Mouse (Mus musculus): Measurements from ENCODE around the gene Fcrls.

Gene Fcrls

DNA sequence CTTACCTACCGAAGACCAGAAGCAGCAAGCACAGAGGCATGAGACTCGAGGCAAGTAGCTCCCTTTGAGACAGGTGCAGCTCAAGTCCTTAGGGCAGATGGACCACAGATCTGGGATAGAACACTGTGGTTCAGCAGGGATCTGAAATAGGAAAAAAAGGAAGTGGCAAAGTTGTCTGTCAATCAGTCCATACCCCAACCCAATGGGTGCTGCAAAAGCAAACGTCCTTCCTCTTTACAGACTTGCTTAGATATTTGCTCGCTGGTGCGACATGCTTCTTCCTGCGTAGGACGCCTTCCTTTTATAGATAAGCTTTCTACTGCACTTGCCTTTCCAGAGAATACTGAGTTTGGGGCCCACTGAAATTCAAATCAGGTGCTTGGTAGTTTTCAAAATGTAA, at the start of gene Fcrls:
Fcrls (minus strand) TSS at position 303 of the 400 bp plus-strand sequence.
- DNase-seq (ENCODE audit: inconsistent ontology term): no peak

DNA sequence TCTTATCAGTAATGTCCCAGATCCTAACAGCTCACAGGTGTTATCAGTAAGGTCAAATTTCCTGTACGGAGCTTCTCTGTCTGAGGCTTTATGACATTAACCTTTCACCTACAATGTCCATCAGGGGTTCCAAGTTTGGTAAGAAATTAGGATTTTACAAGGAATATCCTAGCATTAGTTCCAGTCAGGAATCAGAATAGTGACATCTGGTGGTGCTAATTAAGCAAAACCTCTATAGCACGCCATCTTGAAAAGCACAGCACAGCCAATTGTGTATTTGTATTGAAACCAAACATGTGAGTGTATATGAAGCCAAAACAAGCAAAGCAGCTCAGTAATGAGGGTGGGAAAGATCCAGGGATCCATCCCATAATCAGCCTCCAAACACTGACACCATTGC, 46.4 kb upstream of the Fcrls start:
- no peak for DNase-seq (ENCODE audit: inconsistent ontology term)

DNA sequence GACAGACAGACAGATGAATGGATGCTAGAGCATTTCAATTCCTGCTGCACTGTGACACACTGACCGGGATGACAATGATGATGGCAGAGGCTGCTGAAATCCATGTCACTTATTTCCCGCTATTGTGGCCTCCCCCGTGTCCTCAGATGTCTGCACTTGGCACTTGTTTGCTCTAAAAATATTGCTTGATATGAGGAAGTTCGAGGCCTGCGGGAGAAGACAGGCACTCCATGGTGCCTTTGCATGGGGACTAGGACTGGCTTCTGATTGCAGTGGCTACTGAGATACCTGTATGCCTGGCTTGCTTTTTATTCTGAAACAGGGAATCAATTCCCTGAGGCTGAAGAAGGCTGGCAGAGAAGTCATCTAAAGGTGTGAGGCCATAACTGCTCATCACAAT, 36.4 kb upstream of the Fcrls start:
- no peak for DNase-seq (ENCODE audit: inconsistent ontology term)

DNA sequence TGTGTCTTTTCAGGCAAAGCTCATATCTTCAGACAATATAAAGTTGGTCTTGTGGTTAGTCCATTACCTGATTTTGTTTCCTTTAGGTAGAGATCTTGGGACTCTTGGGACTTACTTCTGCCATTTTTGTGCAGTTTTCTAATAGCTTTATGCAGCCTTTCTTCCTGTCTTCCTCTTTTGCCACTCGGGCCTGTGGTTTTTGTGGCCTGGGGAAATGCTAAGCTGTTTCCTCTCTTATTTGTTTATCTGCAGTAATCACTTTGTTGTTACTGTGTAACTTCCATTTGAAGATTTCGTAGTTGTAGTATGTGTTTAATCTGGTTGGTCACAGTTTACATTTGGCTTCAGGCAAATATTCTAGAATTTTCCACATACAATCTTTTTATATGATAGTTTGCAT, 10.8 kb upstream of the Fcrls start:
- no peak for DNase-seq (ENCODE audit: inconsistent ontology term)

DNA sequence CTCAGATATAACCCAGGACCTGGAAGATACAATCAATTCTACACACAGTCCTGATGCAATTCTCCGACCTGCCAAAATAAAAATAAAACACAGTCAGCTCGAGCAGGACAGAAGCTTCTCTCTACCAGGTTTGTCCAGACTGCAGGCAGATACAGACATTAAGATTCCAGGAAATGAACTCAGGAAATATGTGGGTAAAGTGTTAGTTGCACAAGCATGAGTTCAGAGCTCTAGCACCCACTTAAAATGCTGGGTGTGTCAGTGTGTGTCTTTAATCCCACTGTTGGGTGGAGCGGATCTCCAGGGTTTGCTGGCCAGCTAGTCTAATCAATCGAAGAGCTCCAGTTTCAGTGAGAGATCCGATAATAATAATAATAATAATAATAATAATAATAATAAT, 3.0 kb upstream of the Fcrls start:
- DNase-seq (ENCODE audit: inconsistent ontology term): no peak

DNA sequence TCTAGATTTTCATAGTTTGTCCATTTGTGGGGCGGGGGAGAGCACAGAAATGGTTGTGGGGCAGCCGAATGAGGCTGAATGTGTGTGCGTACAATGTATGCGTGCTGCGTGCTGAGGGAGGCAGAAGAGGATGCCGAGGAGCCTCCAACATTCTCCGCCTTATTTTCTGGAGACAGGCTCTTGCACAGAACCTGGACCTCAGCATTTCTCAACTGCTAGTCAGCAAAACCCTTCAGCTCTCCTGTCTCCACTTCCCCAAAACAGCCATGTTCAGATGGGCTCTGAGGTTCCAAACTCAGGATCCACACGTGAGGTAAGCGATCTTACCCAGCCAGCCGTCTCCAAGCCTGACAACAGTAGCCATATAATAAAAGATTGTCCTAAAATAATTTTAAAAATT, 8.3 kb downstream of the Fcrls start:
- DNase-seq (ENCODE audit: inconsistent ontology term): no peak

DNA sequence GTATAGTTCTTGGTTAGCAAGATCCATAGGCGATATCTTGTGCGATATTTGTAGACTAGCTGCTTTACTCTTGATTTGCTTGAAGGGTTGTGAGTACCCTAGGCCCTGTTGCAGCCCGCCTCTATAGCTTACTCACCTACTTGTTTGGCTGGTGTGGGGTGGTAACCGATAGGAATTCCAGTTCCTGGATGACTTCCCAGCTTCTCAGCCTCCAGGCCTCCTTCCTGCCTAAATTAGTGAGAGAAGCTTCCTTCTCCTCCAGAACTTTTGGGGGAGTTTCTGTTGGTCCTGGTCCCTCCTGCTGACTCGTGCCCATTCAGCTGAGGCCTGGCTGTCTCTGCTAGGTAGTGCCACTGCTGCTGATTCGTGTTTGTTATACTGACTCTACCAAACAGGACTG, 14.0 kb downstream of the Fcrls start:
- no peak for DNase-seq (ENCODE audit: inconsistent ontology term)

DNA sequence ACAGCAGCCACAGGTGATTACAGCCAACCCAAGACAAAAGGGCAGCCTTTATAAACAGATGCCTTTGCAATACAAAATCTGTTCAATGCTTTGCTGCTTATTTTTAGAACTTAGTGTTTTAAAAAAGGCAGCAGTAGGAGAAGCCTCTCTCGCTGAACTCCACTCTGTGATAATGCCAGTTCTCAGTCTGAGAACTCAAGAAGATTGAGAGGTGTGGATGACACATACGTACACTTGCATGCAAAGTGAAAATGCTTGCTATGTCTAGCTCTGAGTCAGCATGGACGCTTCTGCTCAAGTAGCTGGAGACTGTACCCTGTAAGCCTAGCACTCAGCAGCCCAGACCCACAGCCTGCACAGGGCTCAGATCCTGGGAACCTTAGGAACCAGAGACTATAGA, 16.2 kb downstream of the Fcrls start:
- DNase-seq (ENCODE audit: inconsistent ontology term): peak; percentile 4

DNA sequence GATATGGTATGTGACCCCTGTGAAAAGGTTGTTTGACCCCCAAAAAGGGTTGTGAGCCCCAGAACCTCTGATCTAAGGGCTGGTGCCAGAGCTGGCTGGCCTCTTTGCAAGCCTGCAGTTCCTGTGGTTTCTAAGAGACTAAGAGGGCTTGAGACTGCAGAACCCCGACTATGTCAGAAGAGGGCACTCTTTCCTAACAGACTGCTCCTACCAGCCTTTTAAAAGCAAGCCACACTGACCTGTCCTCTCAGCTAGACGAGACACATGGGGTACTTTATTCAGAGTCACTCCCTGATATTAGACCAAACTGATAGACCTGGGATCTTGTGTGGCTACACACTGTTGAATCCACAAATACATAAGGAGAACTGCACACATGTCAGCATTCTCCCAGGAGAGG, 19.9 kb downstream of the Fcrls start:
- peak; percentile 83 for DNase-seq (ENCODE audit: inconsistent ontology term)

DNA sequence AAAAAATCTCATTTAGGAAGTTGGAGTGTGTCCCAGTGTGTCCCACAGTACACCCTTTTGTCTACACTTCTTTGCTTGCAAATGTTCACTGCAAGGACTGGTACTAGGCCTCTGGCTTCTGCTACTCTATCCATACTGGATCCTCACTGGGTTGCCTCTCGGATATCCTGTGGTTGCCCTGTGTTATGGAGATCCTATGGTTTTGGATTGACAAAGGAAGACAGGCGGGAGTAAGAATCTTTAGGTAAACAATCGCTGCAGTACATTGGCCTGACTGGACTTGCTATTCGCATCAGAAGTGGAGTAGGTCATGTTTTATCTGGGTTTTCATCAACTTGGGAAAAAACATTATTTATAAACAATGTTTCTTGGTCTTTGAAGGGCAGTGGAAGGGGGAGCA, 22.6 kb downstream of the Fcrls start:
- no peak for DNase-seq (ENCODE audit: inconsistent ontology term)

DNA sequence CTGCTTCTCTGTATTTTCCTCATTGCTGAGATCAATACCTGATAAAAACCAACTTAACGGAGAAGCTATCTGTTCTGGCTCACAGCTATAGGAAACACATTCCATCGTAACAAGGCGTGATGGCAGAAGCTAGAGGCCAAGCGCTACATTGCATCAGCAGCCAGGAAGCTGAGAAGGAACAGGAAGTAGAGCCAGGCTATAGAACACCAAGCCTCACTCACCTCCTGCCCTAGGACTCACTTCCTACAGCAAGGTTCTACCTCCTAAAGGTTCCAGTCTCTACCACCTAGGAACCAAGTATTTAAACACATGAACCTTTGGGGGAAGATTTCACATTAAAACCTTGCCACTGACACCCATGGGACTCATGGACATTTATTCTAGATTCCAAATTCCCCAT, 39.9 kb downstream of the Fcrls start:
- DNase-seq (ENCODE audit: inconsistent ontology term): no peak

DNA sequence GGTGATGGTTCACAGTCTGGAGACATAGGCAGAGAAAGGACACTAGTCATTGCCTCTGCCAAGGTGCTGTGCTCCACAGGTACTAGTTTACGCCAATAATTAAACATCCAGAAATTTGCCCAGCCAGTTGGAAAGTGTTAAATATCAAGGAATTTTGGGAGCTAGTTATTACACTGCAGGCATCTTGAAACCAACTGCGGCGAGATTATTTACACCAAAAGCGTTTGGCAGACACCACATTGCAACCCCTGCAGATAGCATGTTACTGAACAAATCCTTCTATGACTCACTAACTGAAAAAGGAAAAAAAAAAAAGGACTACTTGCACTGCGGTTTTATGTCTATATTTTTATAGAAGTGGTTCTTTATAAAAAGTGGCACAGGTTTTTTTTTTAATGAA, 41.2 kb downstream of the Fcrls start:
- no peak for DNase-seq (ENCODE audit: inconsistent ontology term)

DNA sequence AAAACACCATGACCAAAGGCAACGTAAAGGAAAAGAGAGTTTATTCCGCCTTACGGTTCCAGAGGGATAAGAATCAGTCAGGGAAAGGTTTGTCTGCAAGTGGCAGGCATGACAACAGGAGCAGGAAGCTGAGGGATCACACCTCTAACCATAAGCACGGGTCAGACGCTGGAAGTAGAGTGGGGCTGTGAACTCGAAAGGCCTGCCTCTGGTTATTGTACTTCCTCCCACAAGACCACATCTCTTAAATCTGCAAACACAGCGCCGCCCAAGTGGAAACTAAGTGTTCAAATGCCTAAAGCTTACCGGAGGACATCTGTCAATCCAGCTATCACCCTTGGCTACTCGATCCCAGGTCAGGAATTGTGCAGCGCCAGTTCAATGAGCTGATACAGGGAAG, 48.4 kb downstream of the Fcrls start:
- DNase-seq (ENCODE audit: inconsistent ontology term): no peak

DNA sequence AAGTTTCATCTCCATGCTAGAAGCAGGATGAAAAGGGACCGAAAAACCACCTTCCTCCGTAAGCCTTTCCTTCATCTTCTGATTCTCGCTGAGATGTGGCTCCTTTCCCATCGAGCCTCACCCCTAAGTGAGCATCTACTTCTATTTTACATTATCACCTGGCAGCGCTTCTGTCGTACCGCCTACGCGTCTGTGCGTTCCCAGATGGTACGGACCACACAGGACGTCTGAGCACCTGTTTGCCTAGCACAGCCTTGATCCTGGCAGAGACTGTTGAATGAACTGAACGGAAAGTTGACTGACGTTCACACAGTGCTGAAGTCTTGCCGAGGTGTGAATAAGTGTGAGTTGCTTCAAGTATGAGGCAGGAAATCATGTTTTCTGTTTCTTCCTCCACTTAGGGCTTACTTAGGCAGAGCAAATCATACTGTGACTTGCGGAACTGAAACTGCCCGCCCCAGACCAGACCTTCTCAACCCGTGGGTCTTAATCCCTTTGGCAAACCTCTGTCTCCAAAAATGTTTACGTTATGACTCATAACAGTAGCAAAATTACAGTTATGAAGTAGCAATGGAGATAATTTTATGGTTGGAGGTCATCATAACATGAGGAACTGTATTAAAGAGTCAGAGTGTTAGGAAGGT, 49.2 kb downstream of the Fcrls start:
- DNase-seq (ENCODE audit: inconsistent ontology term): no peak

DNA sequence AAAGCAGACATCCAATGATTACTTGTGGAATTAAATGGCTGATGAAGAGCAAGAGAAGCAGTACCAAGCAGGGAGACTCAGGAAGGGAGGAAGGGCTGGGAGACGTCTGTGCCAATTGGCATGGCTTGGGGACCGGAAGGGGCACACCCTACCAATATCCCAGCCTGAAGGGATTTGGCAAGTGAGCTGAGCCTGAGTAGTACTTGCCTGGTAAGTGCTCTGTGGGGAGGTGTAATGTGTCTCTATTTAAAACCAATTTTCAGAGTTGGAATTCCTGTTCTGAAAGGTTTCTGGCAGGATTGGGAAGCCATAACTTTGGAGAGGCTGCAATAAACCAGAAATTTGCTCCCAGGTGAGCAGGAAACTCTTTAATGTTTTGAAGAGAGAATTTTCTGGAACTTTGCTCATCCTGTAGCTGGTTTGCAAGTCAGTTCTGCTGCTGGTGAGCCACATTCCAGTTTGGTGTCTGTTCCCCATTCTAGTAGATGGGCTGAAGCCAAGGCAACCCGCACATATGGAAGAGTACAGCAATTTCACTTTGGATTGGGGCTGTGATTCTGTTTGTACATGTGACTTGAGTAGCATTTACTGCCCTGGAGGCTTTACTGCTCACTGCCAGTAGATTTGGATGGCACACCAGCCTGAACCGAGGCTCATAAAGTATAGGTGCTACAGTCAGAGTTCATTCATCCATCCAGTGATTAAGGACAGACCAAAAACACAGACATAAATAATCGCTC, 57.0 kb downstream of the Fcrls start:
- no peak for DNase-seq (ENCODE audit: inconsistent ontology term)

Measured in Muller cell, postnatal 12 days (primary cell).